Mouse (Mus musculus) stomach, embryonic 14.5 days (tissue): Measurements from ENCODE around the gene Abhd14b. TPM values are rescaled to one million over a fixed set of nuclear protein-coding genes. Genes with fewer than 3 reads are reported as not detected.

ENCODE experiments used
- ATAC-seq: fragments of 200-750 bp; cut with Nextera tagmentation; 2 replicates; pipeline ENCODE4 v1.8.0; 2017; ENCODE audit warnings: low read depth, moderate TSS enrichment; ENCODE audit not compliant: insufficient number of reproducible peaks, insufficient read depth, low FRiP score
- H3K27ac ChIP-seq: fragments of 300-500 bp; sonication (generic); 2 replicates; pipeline ENCODE4 v1.5.1; 2014; ENCODE audit warnings: mild to moderate bottlenecking, low read length, moderate library complexity, mixed read lengths
- H3K27me3 ChIP-seq: fragments of 300-500 bp; sonication (generic); 2 replicates; pipeline ENCODE4 v1.6.1; 2014; ENCODE audit warnings: low read length, control low read depth, mixed read lengths; ENCODE audit not compliant: control insufficient read depth, insufficient read depth
- H3K36me3 ChIP-seq: fragments of 300-500 bp; sonication (generic); 2 replicates; pipeline ENCODE4 v1.6.1; 2014; ENCODE audit warnings: mild to moderate bottlenecking, control low read depth, low read length, moderate library complexity, mixed read lengths; ENCODE audit not compliant: control insufficient read depth, insufficient read depth
- H3K4me1 ChIP-seq: fragments of 300-500 bp; sonication (generic); 2 replicates; pipeline ENCODE4 v1.6.1; 2014; ENCODE audit warnings: low read length, control low read depth, mixed read lengths; ENCODE audit not compliant: control insufficient read depth, insufficient read depth
- H3K4me2 ChIP-seq: fragments of 300-500 bp; sonication (generic); replicated peaks from 2 replicates; pipeline ENCODE4 v1.6.1; 2014; ENCODE audit warnings: low read depth, low read length, control low read depth
- H3K4me3 ChIP-seq: fragments of 300-500 bp; sonication (generic); 2 replicates; pipeline ENCODE4 v1.5.1; 2014; ENCODE audit warnings: low read depth, low read length, control low read depth
- H3K9ac ChIP-seq: fragments of 300-500 bp; sonication (generic); replicated peaks from 2 replicates; pipeline ENCODE4 v1.6.1; 2014; ENCODE audit warnings: low read depth, mild to moderate bottlenecking, control low read depth, low read length, moderate library complexity, mixed read lengths
- H3K9me3 ChIP-seq: fragments of 300-500 bp; sonication (generic); 2 replicates; pipeline ENCODE4 v1.6.1; 2016; ENCODE audit warnings: low read depth, low read length, control low read depth; ENCODE audit not compliant: control insufficient read depth
- WGBS: fragments of 180-500 bp; shearing (Covaris S2); extraction: QIAGEN DNeasy Blood & Tissue Kit; methylation state at CpG from one replicate; pipeline ENCODE4 v1.1.7; 2014; 5-methylcytosine and 5-hydroxymethylcytosine counted together
- polyA plus RNA-seq: library from polyadenylated mRNA; unstranded; fragments of >200 nt; fragmentation: Nextera tagmentation; extraction: Ambion mirVana; gene quantifications from 2 replicates; pipeline ENCODE4 v1.2.1, GENCODE M21; 2014

The Abhd14b gene
- polyA plus RNA-seq, 1 experiment from 2014 or later, result 32.6 TPM

DNA sequence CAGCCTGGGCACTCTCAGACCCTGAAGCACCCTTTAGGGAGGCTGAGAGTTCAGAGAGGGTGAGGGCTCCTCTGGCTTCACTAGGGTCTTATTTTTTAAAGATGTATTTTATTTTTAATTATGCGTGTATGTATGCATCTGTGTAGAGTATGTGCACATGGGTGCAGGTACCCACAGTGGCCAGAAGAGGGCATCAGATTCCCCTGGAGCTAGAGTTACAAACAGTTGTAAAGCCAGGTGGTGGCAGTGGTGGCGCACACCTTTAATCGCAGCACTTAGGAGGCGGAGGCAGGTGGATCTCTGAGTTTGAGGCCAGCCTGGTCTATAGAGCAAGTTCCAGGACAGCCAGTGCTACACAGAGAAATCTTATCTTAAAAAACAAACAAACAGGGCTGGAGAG, 38.2 kb upstream of the Abhd14b start:
- no peak overlapping the region for H3K4me3 ChIP-seq
- H3K4me1 ChIP-seq, result 0 out of 2 replicates have a peak, but pooled peaks cover 6% of the 10 kb centered on the region
- 100% methylated on average over 4 of the region's 4 CpGs for WGBS

DNA sequence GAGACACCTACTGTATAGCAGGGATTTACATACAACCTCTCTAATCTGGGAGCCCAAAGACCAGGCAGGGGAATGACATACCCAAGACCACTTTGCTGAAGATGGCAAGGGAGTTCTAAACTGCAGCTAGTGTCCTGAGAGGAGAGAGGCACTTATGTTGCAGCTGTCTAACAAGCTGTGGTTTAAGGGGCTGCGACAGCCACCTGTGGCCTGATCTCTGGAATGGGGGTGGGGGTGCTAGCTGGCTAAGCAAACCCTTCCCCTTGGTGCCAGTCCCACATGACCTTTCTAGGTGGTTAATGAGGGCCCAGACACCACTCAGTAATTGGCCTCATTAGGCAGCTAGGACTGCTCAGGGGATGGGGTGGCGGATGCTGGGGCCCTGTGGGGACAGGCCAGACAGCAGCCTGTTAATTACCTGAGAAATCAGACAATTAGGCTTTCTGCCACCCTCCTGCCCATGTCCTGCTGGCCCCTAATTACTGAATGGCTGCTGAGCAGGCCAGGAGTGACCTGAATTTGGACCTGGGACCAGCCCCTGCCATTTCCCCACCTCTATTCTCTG, 37.1 kb upstream of the Abhd14b start:
- no peak overlapping the region for H3K4me2 ChIP-seq
- WGBS, result 81% methylated on average over 2 of the region's 2 CpGs
- no peaks in the 10 kb centered on the region for H3K9me3 ChIP-seq
- no peaks in the 10 kb centered on the region for H3K36me3 ChIP-seq
- no peaks in the 10 kb centered on the region for H3K27me3 ChIP-seq
- no peak overlapping the region for H3K9ac ChIP-seq
- no peak overlapping the region for H3K27ac ChIP-seq
- no peak overlapping the region for H3K4me3 ChIP-seq
- ATAC-seq, result no peak
- 0 out of 2 replicates have a peak, but pooled peaks cover 3% of the 10 kb centered on the region for H3K4me1 ChIP-seq

More for the DNA sequence above, 38.2 kb upstream of the Abhd14b start:
- Histone ChIP-seq H3K4me2 (no peak overlapping the region), H3K27ac (no peak overlapping the region), H3K27me3 (no peaks in the 10 kb centered on the region), H3K36me3 (no peaks in the 10 kb centered on the region), H3K9ac (no peak overlapping the region), H3K9me3 (no peaks in the 10 kb centered on the region)
- no peak for ATAC-seq

DNA sequence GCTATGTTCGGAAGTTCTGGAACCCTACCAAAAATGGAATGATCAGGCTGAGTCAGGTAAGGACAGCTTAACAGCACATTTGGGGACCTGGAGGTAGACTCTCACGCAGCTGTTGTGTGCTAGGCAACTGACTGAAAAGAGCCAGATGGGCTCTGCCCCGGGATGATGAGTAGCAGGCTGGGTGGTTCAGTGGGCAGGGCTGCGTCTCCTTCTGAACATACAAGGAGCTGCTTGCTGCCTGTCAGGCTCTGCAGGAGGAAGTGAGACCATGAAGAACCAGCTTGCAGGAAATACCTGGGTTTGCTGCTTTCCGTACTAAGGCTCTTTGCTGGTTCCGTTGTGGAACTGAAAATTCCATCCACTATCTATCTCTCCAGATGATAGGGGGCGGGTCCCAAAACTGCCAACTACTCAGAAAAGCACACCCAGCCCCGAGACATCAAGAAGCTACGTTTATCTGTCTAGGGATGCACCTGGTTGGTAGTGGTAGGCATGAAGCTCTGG, 36.1 kb upstream of the Abhd14b start:
- Histone ChIP-seq H3K27me3 (no peaks in the 10 kb centered on the region), H3K27ac (no peak overlapping the region), H3K4me2 (no peak overlapping the region), H3K4me1 (no peaks in the 10 kb centered on the region), H3K4me3 (no peak overlapping the region), H3K9ac (no peak overlapping the region), H3K9me3 (no peaks in the 10 kb centered on the region), H3K36me3 (no peaks in the 10 kb centered on the region)
- 58% methylated on average over 9 of the region's 9 CpGs for WGBS
- no peak for ATAC-seq

DNA sequence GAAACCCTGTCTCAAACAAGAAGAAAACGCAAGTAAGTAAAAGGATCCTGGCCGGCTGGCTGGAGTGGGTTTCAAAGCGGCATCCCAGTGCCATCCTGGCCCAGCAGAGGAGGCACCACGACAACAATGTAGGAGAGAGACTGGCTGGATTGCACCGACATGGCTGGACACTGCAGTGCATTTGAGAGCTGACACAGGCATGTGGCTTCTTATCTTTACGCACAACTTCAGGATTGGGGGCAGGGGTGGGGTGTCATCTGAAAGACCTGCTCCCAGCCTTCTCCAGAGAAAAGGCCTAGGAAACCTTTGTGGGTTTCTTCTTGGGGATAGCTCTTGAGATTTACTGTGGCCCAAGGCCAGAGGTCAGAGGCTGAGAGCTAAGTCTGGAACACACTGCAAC, 35.5 kb upstream of the Abhd14b start:
- no peaks in the 10 kb centered on the region for H3K4me1 ChIP-seq
- no peak overlapping the region for H3K4me2 ChIP-seq
- H3K4me3 ChIP-seq, result no peak overlapping the region
- no peaks in the 10 kb centered on the region for H3K36me3 ChIP-seq
- H3K27me3 ChIP-seq, result no peaks in the 10 kb centered on the region
- H3K9ac ChIP-seq, result no peak overlapping the region
- ATAC-seq, result no peak
- WGBS, result 65% methylated on average over 6 of the region's 6 CpGs
- H3K9me3 ChIP-seq, result no peaks in the 10 kb centered on the region
- no peak overlapping the region for H3K27ac ChIP-seq

DNA sequence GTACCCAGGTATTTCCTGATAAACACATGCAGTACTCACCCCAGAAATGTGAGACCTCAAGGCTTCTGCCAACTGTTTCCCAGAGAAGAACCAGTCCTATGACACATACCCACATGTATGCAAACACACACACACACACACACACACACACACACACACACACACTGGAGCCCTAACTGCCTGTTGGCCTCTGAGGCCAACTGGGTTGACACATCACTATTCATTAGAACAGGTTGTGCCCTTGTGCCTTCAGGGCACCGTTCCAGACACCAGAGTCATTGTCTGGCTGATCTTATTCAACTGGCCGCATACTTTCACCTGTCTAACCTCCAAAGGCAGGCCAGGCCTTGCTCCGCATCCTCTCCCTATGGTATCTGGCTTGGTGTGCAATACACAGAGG, 35.0 kb upstream of the Abhd14b start:
- no peak for ATAC-seq
- no peaks in the 10 kb centered on the region for H3K27me3 ChIP-seq
- H3K9me3 ChIP-seq, result no peaks in the 10 kb centered on the region
- H3K27ac ChIP-seq, result no peak overlapping the region
- H3K36me3 ChIP-seq, result no peaks in the 10 kb centered on the region
- H3K4me3 ChIP-seq, result no peak overlapping the region
- H3K4me1 ChIP-seq, result no peaks in the 10 kb centered on the region
- H3K9ac ChIP-seq, result no peak overlapping the region
- no peak overlapping the region for H3K4me2 ChIP-seq
- 73% methylated on average over 3 of the region's 3 CpGs for WGBS

DNA sequence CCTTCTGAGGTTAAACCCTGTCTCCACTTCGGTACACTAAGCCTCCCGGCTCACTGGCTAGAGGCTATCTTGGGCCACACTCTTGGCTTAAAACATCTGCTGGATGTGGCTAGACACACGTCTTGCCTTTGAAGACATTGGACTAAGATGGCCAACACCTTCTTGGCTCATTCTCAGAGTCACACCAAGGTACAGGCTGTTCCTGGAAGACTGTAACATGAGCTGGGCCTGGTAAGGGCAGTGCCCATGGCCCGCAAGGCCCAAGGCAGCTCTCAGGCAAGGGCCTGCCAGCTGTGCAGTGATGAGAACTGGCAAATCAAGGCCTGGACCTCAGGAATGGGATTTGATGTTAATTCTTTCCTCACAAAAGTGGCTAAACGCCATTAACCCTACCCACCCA, 33.7 kb upstream of the Abhd14b start:
- ATAC-seq, result no peak
- no peak overlapping the region for H3K4me3 ChIP-seq
- no peaks in the 10 kb centered on the region for H3K9me3 ChIP-seq
- H3K4me2 ChIP-seq, result no peak overlapping the region
- WGBS, result 88% methylated on average over 5 of the region's 5 CpGs
- H3K36me3 ChIP-seq, result no peaks in the 10 kb centered on the region
- H3K27ac ChIP-seq, result no peak overlapping the region
- peaks cover 11% of the 10 kb centered on the region; the same call in 1 of the 2 replicates for H3K4me1 ChIP-seq
- H3K27me3 ChIP-seq, result no peaks in the 10 kb centered on the region
- H3K9ac ChIP-seq, result no peak overlapping the region

DNA sequence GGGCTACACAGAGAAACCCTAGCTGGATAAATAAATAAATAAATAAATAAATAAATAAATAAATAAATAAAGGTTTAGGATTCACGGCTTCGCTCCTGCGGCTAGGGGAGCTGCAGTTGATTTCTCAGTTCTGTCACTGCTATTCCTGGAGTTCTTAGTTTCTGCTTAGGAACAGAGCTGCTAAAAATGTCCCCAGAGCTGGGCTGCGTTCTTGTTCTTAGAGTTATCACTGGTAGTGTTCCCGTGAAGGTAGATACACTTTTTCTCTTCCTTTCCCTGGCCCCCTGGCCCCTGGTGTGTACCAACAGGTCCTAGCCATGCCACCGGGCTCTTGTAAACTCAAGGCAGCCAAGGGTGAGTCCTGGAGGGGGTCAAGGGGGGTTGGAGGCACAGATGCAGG, 30.4 kb upstream of the Abhd14b start:
- Histone ChIP-seq H3K36me3 (no peaks in the 10 kb centered on the region), H3K4me3 (no peak overlapping the region), H3K27ac (no peak overlapping the region), H3K9me3 (no peaks in the 10 kb centered on the region), H3K4me1 (peaks cover 20% of the 10 kb centered on the region; the same call in 1 of the 2 replicates), H3K27me3 (no peaks in the 10 kb centered on the region), H3K4me2 (no peak overlapping the region), H3K9ac (no peak overlapping the region)
- no peak for ATAC-seq
- WGBS, result 85% methylated on average over 6 of the region's 6 CpGs

DNA sequence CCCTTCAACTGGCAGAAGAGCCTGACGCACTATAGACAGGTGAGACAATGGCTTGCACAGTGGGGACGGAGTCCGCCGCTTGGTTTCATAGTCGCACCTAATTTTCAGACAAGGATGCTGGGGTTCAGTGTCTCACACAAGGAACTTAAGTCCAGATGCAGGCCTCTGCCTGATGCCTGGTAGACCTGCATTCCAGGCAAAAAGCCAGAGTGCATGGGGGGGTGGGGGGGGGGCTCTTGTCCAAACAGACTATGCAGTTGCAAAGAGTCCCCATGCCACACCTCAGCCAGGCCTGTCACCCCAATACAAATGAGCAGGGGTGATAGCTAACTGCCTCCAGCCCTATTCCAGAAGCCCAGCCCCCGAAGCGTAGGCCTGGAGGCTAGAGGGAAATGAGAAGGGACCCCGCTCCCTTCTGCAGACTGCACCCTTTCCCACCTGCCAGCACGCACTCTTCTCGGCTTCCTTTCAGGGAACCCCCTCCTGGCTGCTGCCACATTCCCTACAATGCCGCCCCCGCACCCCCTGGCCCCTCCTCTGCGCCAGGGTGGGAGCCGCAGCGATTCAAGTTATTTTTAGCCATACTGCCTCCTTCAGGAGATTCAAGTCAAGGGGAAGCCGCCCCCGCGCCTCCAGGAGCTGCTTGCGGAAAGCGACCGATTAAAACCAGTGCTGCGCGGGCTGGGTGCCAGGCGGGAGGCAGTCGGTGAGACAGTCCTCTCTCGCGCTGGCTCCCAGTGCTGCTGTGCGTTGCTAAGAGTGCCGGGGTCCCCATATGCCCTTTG, 29.2 kb upstream of the Abhd14b start:
- Histone ChIP-seq H3K9ac (peak overlapping the region; percentile 38), H3K27ac (peak overlapping the region; percentile 11), H3K4me2 (peak overlapping the region; percentile 52), H3K36me3 (no peaks in the 10 kb centered on the region), H3K4me1 (peaks cover 20% of the 10 kb centered on the region; the same call in 1 of the 2 replicates), H3K4me3 (peak overlapping the region; percentile 15), H3K9me3 (no peaks in the 10 kb centered on the region), H3K27me3 (no peaks in the 10 kb centered on the region)
- 13% methylated on average over 29 of the region's 29 CpGs for WGBS
- ATAC-seq, result peak; percentile 42; the same call in 1 of the 2 replicates
